Mouse (Mus musculus) hindbrain, embryonic 12.5 days (tissue): ENCODE results near the gene Tenm2. TPM values are rescaled to one million over a fixed set of nuclear protein-coding genes. Genes with fewer than 3 reads are reported as not detected.

Experiments used
- ATAC-seq: fragments of 200-750 bp; cut with Nextera tagmentation; 2 replicates; pipeline ENCODE4 v1.8.0; 2017; ENCODE audit warnings: moderate TSS enrichment; ENCODE audit not compliant: low FRiP score
- H3K27ac ChIP-seq: fragments of 300-500 bp; sonication (generic); 2 replicates; pipeline ENCODE4 v1.5.1; 2016; ENCODE audit warnings: mild to moderate bottlenecking
- H3K27me3 ChIP-seq: fragments of 300-500 bp; sonication (generic); 2 replicates; pipeline ENCODE4 v1.6.1; 2016; ENCODE audit warnings: mild to moderate bottlenecking
- H3K36me3 ChIP-seq: fragments of 300-500 bp; sonication (generic); 2 replicates; pipeline ENCODE4 v1.6.1; 2016; ENCODE audit warnings: mild to moderate bottlenecking
- H3K4me1 ChIP-seq: fragments of 300-500 bp; sonication (generic); 2 replicates; pipeline ENCODE4 v1.6.1; 2016
- H3K4me2 ChIP-seq: fragments of 300-500 bp; sonication (generic); replicated peaks from 2 replicates; pipeline ENCODE4 v1.6.1; 2016; ENCODE audit warnings: mild to moderate bottlenecking
- H3K4me3 ChIP-seq: fragments of 300-500 bp; sonication (generic); 2 replicates; pipeline ENCODE4 v1.5.1; 2016; ENCODE audit warnings: mild to moderate bottlenecking
- H3K9ac ChIP-seq: fragments of 300-500 bp; sonication (generic); 2 replicates; pipeline ENCODE4 v1.6.1; 2016; ENCODE audit warnings: mild to moderate bottlenecking, moderate library complexity
- H3K9me3 ChIP-seq: fragments of 300-500 bp; sonication (generic); replicated peaks from 2 replicates; pipeline ENCODE4 v1.6.1; 2016; ENCODE audit warnings: mild to moderate bottlenecking
- WGBS: fragments of 180-500 bp; shearing (Covaris S2); methylation state at CpG from one replicate; pipeline ENCODE4 v1.1.7; 2016; 5-methylcytosine and 5-hydroxymethylcytosine counted together
- polyA plus RNA-seq: library from polyadenylated mRNA; unstranded; fragments of >200 nt; fragmentation: Nextera tagmentation; extraction: Ambion mirVana; gene quantifications from 2 replicates; pipeline ENCODE4 v1.2.1, GENCODE M21; 2016

Gene Tenm2
- polyA plus RNA-seq, 1 experiment from 2014 or later, result 16.6 TPM

DNA sequence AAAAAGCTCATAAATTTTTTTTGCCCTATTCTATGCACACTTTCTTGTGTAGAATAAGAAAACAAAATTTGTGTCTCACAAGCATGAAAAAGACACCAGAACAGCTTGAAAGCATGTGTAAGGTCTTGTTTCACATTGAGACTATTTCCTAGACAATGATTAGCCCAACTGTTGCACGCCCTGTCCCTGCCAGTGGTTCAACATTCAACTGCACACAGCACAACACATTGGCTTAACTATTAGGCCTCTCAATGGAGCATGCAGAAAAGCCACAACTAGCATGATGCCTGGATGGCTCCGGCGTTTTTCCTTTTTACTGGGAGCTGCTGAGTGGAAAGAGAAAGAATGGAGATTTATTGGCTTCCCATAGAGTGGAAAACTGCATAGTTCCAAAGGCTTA, 170.3 kb downstream of the Tenm2 start:
- Histone ChIP-seq H3K4me1 (no peaks in the 10 kb centered on the region), H3K4me3 (no peak overlapping the region), H3K27ac (no peak overlapping the region), H3K4me2 (no peak overlapping the region), H3K36me3 (no peaks in the 10 kb centered on the region), H3K9me3 (no peaks in the 10 kb centered on the region), H3K27me3 (no peaks in the 10 kb centered on the region), H3K9ac (no peak overlapping the region)
- ATAC-seq, result no peak
- 69% methylated on average over 3 of the region's 3 CpGs for WGBS

DNA sequence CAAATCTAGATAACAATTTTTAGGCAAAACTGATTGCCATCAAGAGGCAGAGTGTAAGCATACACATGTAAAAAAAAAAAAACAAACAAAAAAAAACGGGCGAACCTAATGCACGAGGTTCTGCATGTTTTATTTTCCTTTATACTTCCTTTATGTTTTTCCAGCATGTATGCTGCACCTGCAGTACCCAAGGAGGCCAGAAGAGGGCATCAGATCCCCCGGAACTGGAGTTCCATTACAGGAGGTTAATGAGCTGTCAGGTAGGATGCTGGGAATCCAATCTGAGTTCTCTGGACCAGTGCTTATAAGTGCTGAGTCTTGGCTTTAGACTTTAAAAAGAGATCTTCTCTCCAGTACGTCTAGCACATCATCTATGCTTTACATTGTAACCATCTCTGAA, 189.1 kb downstream of the Tenm2 start:
- H3K27me3 ChIP-seq, result no peaks in the 10 kb centered on the region
- no peak for ATAC-seq
- 63% methylated on average over 5 of the region's 5 CpGs for WGBS
- no peaks in the 10 kb centered on the region for H3K36me3 ChIP-seq
- no peak overlapping the region for H3K27ac ChIP-seq
- no peak overlapping the region for H3K4me3 ChIP-seq
- H3K4me2 ChIP-seq, result no peak overlapping the region
- no peaks in the 10 kb centered on the region for H3K4me1 ChIP-seq
- no peaks in the 10 kb centered on the region for H3K9me3 ChIP-seq
- H3K9ac ChIP-seq, result no peak overlapping the region

DNA sequence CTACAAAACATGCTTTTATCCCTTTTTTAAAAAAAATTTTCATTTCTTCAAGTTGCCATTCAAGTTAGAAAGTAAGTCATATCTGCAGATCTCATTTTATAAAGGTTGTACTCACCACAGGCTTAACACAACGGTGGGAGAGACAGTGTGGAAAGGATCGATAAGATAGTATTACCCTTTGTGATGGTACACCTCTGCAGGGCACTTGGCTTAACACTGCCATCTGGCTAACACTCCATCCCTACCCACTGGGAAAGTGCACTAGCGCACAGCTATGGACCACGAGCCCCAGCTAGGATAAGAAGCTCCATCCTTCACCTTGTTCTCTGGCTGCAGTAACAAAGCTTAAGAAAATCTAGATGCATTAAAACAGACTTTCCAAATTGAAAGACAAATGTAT, 194.5 kb downstream of the Tenm2 start:
- ATAC-seq, result no peak

GRCm38 (mm10) chr11:37039283-37039682, 196.5 kb downstream of the Tenm2 start:
- Histone ChIP-seq H3K4me2 (no peak overlapping the region), H3K36me3 (no peaks in the 10 kb centered on the region), H3K4me3 (no peak overlapping the region), H3K4me1 (no peaks in the 10 kb centered on the region), H3K9ac (no peak overlapping the region), H3K27me3 (no peaks in the 10 kb centered on the region), H3K27ac (no peak overlapping the region), H3K9me3 (no peaks in the 10 kb centered on the region)
- 82% methylated on average over 3 of the region's 3 CpGs for whole genome bisulfite sequencing
- no peak for ATAC-seq

More for the DNA sequence above, 194.5 kb downstream of the Tenm2 start:
- no peaks in the 10 kb centered on the region for H3K9me3 ChIP-seq
- H3K4me1 ChIP-seq, result no peaks in the 10 kb centered on the region
- no peak overlapping the region for H3K4me2 ChIP-seq
- WGBS, result 80% methylated on average over 4 of the region's 4 CpGs
- H3K27ac ChIP-seq, result no peak overlapping the region
- H3K9ac ChIP-seq, result no peak overlapping the region
- H3K36me3 ChIP-seq, result no peaks in the 10 kb centered on the region
- no peak overlapping the region for H3K4me3 ChIP-seq
- H3K27me3 ChIP-seq, result no peaks in the 10 kb centered on the region

- H3K27ac ChIP-seq, result no peak overlapping the region
- 54% methylated on average over 7 of the region's 7 CpGs for WGBS
- no peak overlapping the region for H3K4me3 ChIP-seq
- H3K9ac ChIP-seq, result no peak overlapping the region
- no peak for ATAC-seq
- 0 out of 2 replicates have a peak, but pooled peaks cover 2% of the 10 kb centered on the region for H3K4me1 ChIP-seq
- no peaks in the 10 kb centered on the region for H3K9me3 ChIP-seq
- H3K36me3 ChIP-seq, result no peaks in the 10 kb centered on the region
- no peaks in the 10 kb centered on the region for H3K27me3 ChIP-seq
- no peak overlapping the region for H3K4me2 ChIP-seq
Measured at GRCm38 (mm10) chr11:37031305-37032055, 204.3 kb downstream of the Tenm2 start.

GRCm38 (mm10) chr11:37011900-37012299, 223.9 kb downstream of the Tenm2 start:
- Histone ChIP-seq H3K9me3 (no peaks in the 10 kb centered on the region), H3K36me3 (no peaks in the 10 kb centered on the region), H3K4me2 (no peak overlapping the region), H3K4me1 (no peaks in the 10 kb centered on the region), H3K4me3 (no peak overlapping the region), H3K27ac (no peak overlapping the region), H3K9ac (no peak overlapping the region), H3K27me3 (no peaks in the 10 kb centered on the region)
- 83% methylated on average over 1 of the region's 1 CpGs for WGBS
- ATAC-seq, result no peak

GRCm38 (mm10) chr11:37009243-37009642, 226.5 kb downstream of the Tenm2 start:
- WGBS, result 68% methylated on average over 1 of the region's 1 CpGs
- H3K4me1 ChIP-seq, result no peaks in the 10 kb centered on the region
- no peaks in the 10 kb centered on the region for H3K36me3 ChIP-seq
- no peak overlapping the region for H3K4me3 ChIP-seq
- H3K4me2 ChIP-seq, result no peak overlapping the region
- H3K27me3 ChIP-seq, result no peaks in the 10 kb centered on the region
- H3K9me3 ChIP-seq, result no peaks in the 10 kb centered on the region
- no peak overlapping the region for H3K9ac ChIP-seq
- no peak for ATAC-seq
- no peak overlapping the region for H3K27ac ChIP-seq

DNA sequence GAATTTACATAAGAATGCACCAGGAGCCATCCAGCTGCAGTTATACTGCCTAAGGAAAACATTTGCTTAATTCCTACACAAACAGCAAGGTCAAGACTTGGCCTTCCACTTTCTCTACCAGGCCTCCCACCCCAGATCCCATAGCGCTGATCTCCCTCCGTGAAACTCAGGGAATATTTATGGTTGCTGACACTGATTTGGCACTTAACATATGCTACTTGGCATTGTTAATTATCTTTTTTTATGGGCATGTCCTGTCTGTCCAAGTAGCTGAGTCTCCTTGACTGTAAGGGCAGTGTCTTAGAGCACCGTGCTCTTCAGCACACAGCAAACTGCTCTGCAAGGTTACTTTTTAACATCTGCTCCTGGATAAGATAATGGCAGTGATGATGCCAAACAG, 238.1 kb downstream of the Tenm2 start:
- H3K9me3 ChIP-seq, result no peaks in the 10 kb centered on the region
- no peaks in the 10 kb centered on the region for H3K27me3 ChIP-seq
- H3K27ac ChIP-seq, result no peak overlapping the region
- H3K9ac ChIP-seq, result no peak overlapping the region
- H3K36me3 ChIP-seq, result no peaks in the 10 kb centered on the region
- WGBS, result 60% methylated on average over 3 of the region's 3 CpGs
- ATAC-seq, result no peak
- H3K4me1 ChIP-seq, result no peaks in the 10 kb centered on the region
- no peak overlapping the region for H3K4me2 ChIP-seq
- H3K4me3 ChIP-seq, result no peak overlapping the region

DNA sequence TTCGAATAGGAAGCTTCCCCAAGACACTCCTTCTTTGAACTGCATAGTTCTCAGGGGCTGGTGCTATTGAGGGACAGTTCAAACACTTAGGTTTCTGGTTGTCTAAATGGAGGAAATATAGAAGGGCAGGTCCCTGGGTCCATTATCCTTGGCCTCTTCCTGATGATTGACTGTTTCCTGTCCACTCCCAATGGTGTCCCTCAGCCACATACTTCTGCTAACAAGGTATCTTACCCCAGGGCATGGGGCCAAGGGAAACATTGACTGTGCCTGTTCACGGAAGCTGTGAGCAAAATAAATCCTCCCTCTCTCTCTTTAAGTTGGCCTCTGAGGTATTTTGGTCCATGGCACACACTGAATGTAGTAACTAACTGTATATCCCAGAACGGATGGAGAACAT, 244.9 kb downstream of the Tenm2 start:
- Histone ChIP-seq H3K4me1 (peaks cover 4% of the 10 kb centered on the region; the same call in 1 of the 2 replicates), H3K9me3 (no peaks in the 10 kb centered on the region), H3K9ac (no peak overlapping the region), H3K27me3 (no peaks in the 10 kb centered on the region), H3K4me2 (no peak overlapping the region), H3K36me3 (no peaks in the 10 kb centered on the region), H3K4me3 (no peak overlapping the region), H3K27ac (no peak overlapping the region)
- no peak for ATAC-seq
- WGBS, result 72% methylated on average over 3 of the region's 3 CpGs

- Histone ChIP-seq H3K36me3 (no peaks in the 10 kb centered on the region), H3K4me1 (peaks cover 4% of the 10 kb centered on the region; the same call in 1 of the 2 replicates), H3K4me2 (no peak overlapping the region), H3K4me3 (no peak overlapping the region), H3K9ac (no peak overlapping the region), H3K9me3 (no peaks in the 10 kb centered on the region), H3K27ac (no peak overlapping the region), H3K27me3 (no peaks in the 10 kb centered on the region)
- ATAC-seq, result peak; percentile 72
- 40% methylated on average over 5 of the region's 5 CpGs for WGBS
Measured at GRCm38 (mm10) chr11:36988776-36989565, 246.8 kb downstream of the Tenm2 start.

GRCm38 (mm10) chr11:36974142-36974541, 261.6 kb downstream of the Tenm2 start:
- Histone ChIP-seq H3K27me3 (no peaks in the 10 kb centered on the region), H3K4me1 (no peaks in the 10 kb centered on the region), H3K9ac (no peak overlapping the region), H3K36me3 (no peaks in the 10 kb centered on the region), H3K27ac (no peak overlapping the region), H3K9me3 (no peaks in the 10 kb centered on the region), H3K4me3 (no peak overlapping the region), H3K4me2 (no peak overlapping the region)
- 69% methylated on average over 2 of the region's 2 CpGs for WGBS
- no peak for ATAC-seq

- Histone ChIP-seq H3K36me3 (no peaks in the 10 kb centered on the region), H3K27me3 (no peaks in the 10 kb centered on the region), H3K4me2 (no peak overlapping the region), H3K4me1 (no peaks in the 10 kb centered on the region), H3K9ac (no peak overlapping the region), H3K4me3 (no peak overlapping the region), H3K27ac (no peak overlapping the region), H3K9me3 (no peaks in the 10 kb centered on the region)
- WGBS, result 83% methylated on average over 5 of the region's 5 CpGs
- no peak for ATAC-seq
Measured at GRCm38 (mm10) chr11:36958102-36958501, 277.7 kb downstream of the Tenm2 start.
